Mouse (Mus musculus) heart, postnatal 36 days (tissue): ENCODE results near the gene Shc1. TPM values are rescaled to one million over a fixed set of nuclear protein-coding genes. Genes with fewer than 3 reads are reported as not detected.

ENCODE experiments used
- DNase-seq, 2 experiments: peaks; one replicate each; pipeline ENCODE4 v3.0.0; 2021 to 2022
- intact Hi-C: fragments of 180-260 bp; cut with DNase I; formaldehyde crosslinking; loops from one replicate; pipeline ENCODE4 v1.15.1; 2025
- total RNA-seq, 2 experiments: library from RNA; stranded (reverse); gene quantifications; 2 replicates each; pipeline ENCODE4 v1.2.3; 2021

Gene Shc1
- total RNA-seq, 2 experiments from 2014 or later = 34.1 to 36.6 TPM

- intact Hi-C loops = no loop called here
- DNase-seq = no peak
Observed at GRCm38 (mm10) chr3:89388901-89389740, 29.1 kb upstream of the Shc1 start.

GRCm38 (mm10) chr3:89390111-89390515 is 28.1 kb upstream of the Shc1 start:
- intact Hi-C loops = no loop called here

GRCm38 (mm10) chr3:89390699-89391662 is 27.3 kb upstream of the Shc1 start:
- DNase-seq = no peak
- intact Hi-C loops = no loop called here

More at GRCm38 (mm10) chr3:89390111-89390515, 28.1 kb upstream of the Shc1 start:
- DNase-seq = peak; percentile 31 to 54

GRCm38 (mm10) chr3:89391663-89392511 is 26.4 kb upstream of the Shc1 start:
- intact Hi-C loops = loop anchor here (2.0 kb wide), 1 partner anchor 13 kb away; no protein-coding TSS in a partner anchor
- DNase-seq = peak; percentile 57 to 80

GRCm38 (mm10) chr3:89392871-89393311 is 25.4 kb upstream of the Shc1 start:
- peak; percentile 45 to 57 for DNase-seq
- intact Hi-C loops = loop anchor here (2.0 kb wide), 1 partner anchor 14 kb away; no protein-coding TSS in a partner anchor

GRCm38 (mm10) chr3:89393605-89394004 is 24.6 kb upstream of the Shc1 start:
- intact Hi-C loops = loop anchor here (2.0 kb wide), 2 partner anchors 15 to 45 kb away; partner anchors contain the start of gene Adam15
- DNase-seq = peak; percentile 98

GRCm38 (mm10) chr3:89394006-89394893 is 24.0 kb upstream of the Shc1 start, which contains the start of gene Zbtb7b:
TSS of gene Zbtb7b (minus strand) at chr3:89394776.
- intact Hi-C loops = loop anchor here (2.0 kb wide), 1 partner anchor 45 kb away; the partner anchor contains the start of gene Adam15
- peak; percentile 75 to 85 for DNase-seq

- peak in 1 of 2 experiments; percentile 78 for DNase-seq
Observed at GRCm38 (mm10) chr3:89394894-89395256, 23.4 kb upstream of the Shc1 start.

GRCm38 (mm10) chr3:89395419-89395805 is 22.8 kb upstream of the Shc1 start:
- no peak for DNase-seq
- intact Hi-C loops = loop anchor here (2.0 to 5.0 kb wide), 3 partner anchors 47 to 92 kb away; partner anchors contain the start of gene Adam15

More at GRCm38 (mm10) chr3:89394894-89395256, 23.4 kb upstream of the Shc1 start:
- intact Hi-C loops = loop anchor here (2.0 to 5.0 kb wide), 3 partner anchors 46 to 92 kb away; partner anchors contain the start of gene Adam15

GRCm38 (mm10) chr3:89395806-89396653 is 22.2 kb upstream of the Shc1 start:
- peak; percentile 72 to 81 for DNase-seq
- intact Hi-C loops = loop anchor here (2.0 to 5.0 kb wide), 4 partner anchors 15 to 91 kb away; partner anchors contain the start of genes Adam15 and Flad1

- DNase-seq = no peak
- intact Hi-C loops = loop anchor here (2.0 to 5.0 kb wide), 3 partner anchors 14 to 91 kb away; partner anchors contain the start of gene Flad1
Observed at GRCm38 (mm10) chr3:89396654-89397005, 21.6 kb upstream of the Shc1 start.

GRCm38 (mm10) chr3:89401329-89401728 is 16.9 kb upstream of the Shc1 start:
- intact Hi-C loops = no loop called here

GRCm38 (mm10) chr3:89402693-89403092 is 15.6 kb upstream of the Shc1 start, which contains the start of gene Lenep:
TSS of gene Lenep (minus strand) at chr3:89402793.
- intact Hi-C loops = no loop called here
- no peak for DNase-seq

More at GRCm38 (mm10) chr3:89401329-89401728, 16.9 kb upstream of the Shc1 start:
- DNase-seq = no peak

- intact Hi-C loops = no loop called here
Observed at GRCm38 (mm10) chr3:89406887-89407286, 11.4 kb upstream of the Shc1 start.

GRCm38 (mm10) chr3:89408448-89408847 is 9.8 kb upstream of the Shc1 start:
- DNase-seq = no peak
- intact Hi-C loops = no loop called here

More at GRCm38 (mm10) chr3:89406887-89407286, 11.4 kb upstream of the Shc1 start:
- DNase-seq = no peak

- no peak for DNase-seq
- intact Hi-C loops = loop anchor here (2.0 kb wide), 1 partner anchor 13 kb away; no protein-coding TSS in a partner anchor
Observed at GRCm38 (mm10) chr3:89409701-89410100, 8.5 kb upstream of the Shc1 start.

- intact Hi-C loops = loop anchor here (2.0 kb wide), 1 partner anchor 14 kb away; no protein-coding TSS in a partner anchor
- no peak for DNase-seq
Observed at GRCm38 (mm10) chr3:89410864-89411263, 7.4 kb upstream of the Shc1 start.
